Mouse (Mus musculus): Measurements from ENCODE around the gene Foxj2.

Foxj2 gene

GRCm38 (mm10) chr6:122873871-122874719 is 54.4 kb downstream of the Foxj2 start, which contains the start of gene Necap1:
TSS of gene Necap1 (plus strand) at chr6:122874474.
- DNase-seq (ENCODE audit: low spot score in 2 of 2), result peak; percentile 92 to 97

- no peak for DNase-seq (ENCODE audit: low spot score in 2 of 2)
These were observed 55.1 kb downstream of the Foxj2 start for GRCm38 (mm10) chr6:122874720-122875389.

- DNase-seq (ENCODE audit: low spot score in 2 of 2), result no peak
These were observed 59.5 kb downstream of the Foxj2 start for GRCm38 (mm10) chr6:122879141-122879735.

- no peak for DNase-seq (ENCODE audit: low spot score in 2 of 2)
These were observed 60.2 kb downstream of the Foxj2 start for GRCm38 (mm10) chr6:122879781-122880505.

- no peak for DNase-seq (ENCODE audit: low spot score in 2 of 2)
These were observed 61.6 kb downstream of the Foxj2 start for GRCm38 (mm10) chr6:122881287-122881686.

- DNase-seq (ENCODE audit: low spot score in 2 of 2), result no peak
These were observed 63.9 kb downstream of the Foxj2 start for GRCm38 (mm10) chr6:122883603-122884002.

- DNase-seq (ENCODE audit: low spot score in 2 of 2), result no peak
These were observed 69.9 kb downstream of the Foxj2 start for GRCm38 (mm10) chr6:122889599-122889998.

GRCm38 (mm10) chr6:122892442-122893049 is 72.8 kb downstream of the Foxj2 start:
- DNase-seq (ENCODE audit: low spot score in 2 of 2), result peak in 1 of 2 experiments; percentile 67

Data from thymus, postnatal 10 days (tissue).